Mouse (Mus musculus) thymus, adult 2 months (tissue): ENCODE measurements around the gene Rbm20. TPM values are rescaled to one million over a fixed set of nuclear protein-coding genes. Genes with fewer than 3 reads are reported as not detected.

Experiments used
- DNase-seq: peaks from one replicate; pipeline ENCODE4 v3.0.0; 2021
- H3K27ac ChIP-seq: fragments of 200-500 bp; 2 replicates; pipeline ENCODE4 v1.5.1; 2012; ENCODE audit warnings: low read length, control low read depth; ENCODE audit not compliant: control insufficient read depth, insufficient read depth
- H3K27me3 ChIP-seq: fragments of 200-500 bp; 2 replicates; pipeline ENCODE4 v1.6.1; 2012; ENCODE audit warnings: mild to moderate bottlenecking, low read length, moderate library complexity, mixed read lengths; ENCODE audit not compliant: control insufficient read depth, insufficient read depth
- H3K36me3 ChIP-seq: fragments of 200-500 bp; 2 replicates; pipeline ENCODE4 v1.6.1; 2012; ENCODE audit warnings: mild to moderate bottlenecking, low read length, moderate library complexity; ENCODE audit not compliant: control insufficient read depth, insufficient read depth
- H3K4me1 ChIP-seq: fragments of 200-500 bp; replicated peaks from 2 replicates; pipeline ENCODE4 v1.6.1; 2012; ENCODE audit warnings: low read length; ENCODE audit not compliant: control insufficient read depth, insufficient read depth
- H3K4me3 ChIP-seq: fragments of 200-500 bp; 2 replicates; pipeline ENCODE4 v1.5.1; 2012; ENCODE audit warnings: mild to moderate bottlenecking, low read length, control low read depth, moderate library complexity; ENCODE audit not compliant: control insufficient read depth, insufficient read depth
- CTCF ChIP-seq: fragments of 200-500 bp; IDR thresholded peaks from 2 replicates; pipeline ENCODE4 v1.5.1; 2012; ENCODE audit warnings: mild to moderate bottlenecking, control low read depth, low read length, moderate library complexity, borderline replicate concordance; ENCODE audit not compliant: control insufficient read depth, poor library complexity, insufficient read depth; ENCODE audit errors: extremely low read depth
- POLR2A ChIP-seq: fragments of 200-500 bp; IDR thresholded peaks from 2 replicates; pipeline ENCODE4 v1.6.1; 2012; ENCODE audit warnings: mild to moderate bottlenecking, low read length, control low read depth, moderate library complexity; ENCODE audit not compliant: control insufficient read depth, poor library complexity, insufficient read depth; ENCODE audit errors: extremely low read depth
- WGBS: fragments of 180-500 bp; shearing (Covaris S2); methylation state at CpG from one replicate; pipeline ENCODE4 v1.1.7; 2018; 5-methylcytosine and 5-hydroxymethylcytosine counted together
- polyA plus RNA-seq: library from polyadenylated mRNA; depleted of rRNA; stranded (reverse); fragments of >200 nt; gene quantifications from 2 replicates; pipeline ENCODE4 v1.2.3, GENCODE M21; 2012

Rbm20 gene
- polyA plus RNA-seq, 1 experiment, result 9.8 TPM

DNA sequence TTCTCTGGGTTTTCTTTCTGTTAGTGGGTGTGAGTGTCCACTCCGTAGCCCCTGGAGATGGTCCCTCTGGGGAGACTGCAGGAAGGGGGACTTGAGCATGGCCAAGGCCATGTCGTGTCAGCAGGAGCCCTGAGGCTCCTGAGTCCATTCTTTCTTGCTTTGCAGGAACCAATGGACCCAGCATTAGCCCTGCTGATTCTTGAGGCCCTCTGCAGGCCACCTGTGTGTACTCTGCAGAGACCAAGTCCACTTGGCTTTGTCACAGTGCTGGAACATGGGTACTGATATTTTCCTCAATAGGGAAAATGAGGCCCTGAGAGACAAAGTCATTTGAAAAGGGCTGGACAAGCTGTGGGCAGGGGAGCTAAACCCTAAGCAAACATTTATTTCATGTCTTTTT is 193.5 kb downstream of the Rbm20 start:
- Histone ChIP-seq H3K4me1 (peaks cover 2% of the 10 kb centered on the region; the same call in 1 of the 2 replicates), H3K27me3 (no peaks in the 10 kb centered on the region), H3K36me3 (no peaks in the 10 kb centered on the region), H3K4me3 (no peak overlapping the region), H3K27ac (no peak overlapping the region)
- WGBS, result 78% methylated on average over 2 of the region's 2 CpGs
- no peak for DNase-seq
- TF ChIP-seq POLR2A, result no peak
- no peak for TF ChIP-seq CTCF

- no peak for DNase-seq
- Histone ChIP-seq H3K4me3 (no peak overlapping the region), H3K27me3 (no peaks in the 10 kb centered on the region), H3K27ac (no peak overlapping the region), H3K36me3 (no peaks in the 10 kb centered on the region), H3K4me1 (peaks cover 2% of the 10 kb centered on the region; the same call in 1 of the 2 replicates)
- 83% methylated on average over 6 of the region's 6 CpGs for WGBS
- TF ChIP-seq CTCF, result no peak
- no peak for TF ChIP-seq POLR2A
Measured at GRCm38 (mm10) chr19:53871502-53871901, 194.4 kb downstream of the Rbm20 start.

DNA sequence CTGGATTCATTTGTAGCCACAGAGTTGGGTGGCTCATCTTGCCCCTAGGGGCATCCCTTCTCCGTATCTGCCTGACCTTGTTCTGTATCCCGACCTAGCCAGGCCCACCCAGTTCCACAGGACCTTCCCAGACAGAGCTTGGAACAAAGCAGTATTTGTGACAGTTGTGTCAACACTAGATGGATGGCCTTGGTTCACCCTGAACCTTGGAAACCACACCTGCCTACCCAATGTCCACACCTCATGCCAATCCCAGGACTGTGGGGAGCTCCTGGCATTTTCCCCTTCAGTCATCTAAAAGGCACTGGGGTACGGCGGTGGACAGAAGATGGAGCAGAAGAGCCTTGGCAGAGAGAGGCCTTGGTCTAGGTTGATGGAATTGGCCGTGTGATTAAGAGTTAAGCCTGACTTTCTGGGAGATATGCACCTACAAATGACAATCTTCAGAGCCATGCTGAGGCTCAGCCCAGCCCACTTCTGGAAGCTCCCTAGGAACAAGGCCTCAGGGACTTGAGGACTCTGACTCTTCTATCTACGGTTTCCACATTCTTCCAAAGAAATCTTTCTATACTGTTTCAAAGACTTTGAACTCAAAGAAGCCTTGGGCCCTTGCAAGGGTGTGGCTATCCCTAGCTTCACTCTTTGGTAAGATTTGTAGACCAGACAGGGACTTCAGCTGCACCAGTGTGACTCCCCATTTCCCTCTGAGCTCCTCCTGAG is 196.0 kb downstream of the Rbm20 start:
- H3K4me1 ChIP-seq, result peaks cover 2% of the 10 kb centered on the region; the same call in 1 of the 2 replicates
- no peaks in the 10 kb centered on the region for H3K27me3 ChIP-seq
- no peak for DNase-seq
- TF ChIP-seq POLR2A (no peak), CTCF (no peak)
- H3K27ac ChIP-seq, result no peak overlapping the region
- H3K36me3 ChIP-seq, result no peaks in the 10 kb centered on the region
- WGBS, result 93% methylated on average over 6 of the region's 6 CpGs
- H3K4me3 ChIP-seq, result no peak overlapping the region

DNA sequence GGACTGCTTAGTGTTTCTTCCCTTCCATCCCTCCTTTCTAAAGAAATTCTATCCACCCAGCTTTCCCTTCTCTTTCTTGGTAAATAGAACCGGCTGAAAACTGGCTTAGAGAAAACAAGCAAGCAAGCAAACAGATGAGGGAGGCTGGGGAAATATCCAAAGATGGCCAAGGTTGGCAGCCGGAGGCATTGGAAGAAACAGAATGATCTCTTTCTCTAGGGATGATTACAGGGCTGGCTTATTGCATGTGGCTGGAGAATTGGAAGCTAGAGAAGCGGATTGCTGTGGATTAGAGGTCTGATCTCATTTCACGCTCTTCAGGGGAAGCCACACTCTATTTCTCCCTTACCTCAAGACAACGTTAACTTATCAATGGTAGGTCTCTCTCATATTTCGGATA is 198.1 kb downstream of the Rbm20 start:
- no peak overlapping the region for H3K4me3 ChIP-seq
- H3K4me1 ChIP-seq, result no peaks in the 10 kb centered on the region
- H3K27ac ChIP-seq, result no peak overlapping the region
- no peaks in the 10 kb centered on the region for H3K27me3 ChIP-seq
- TF ChIP-seq POLR2A (no peak), CTCF (no peak)
- no peak for DNase-seq
- 95% methylated on average over 6 of the region's 6 CpGs for WGBS
- H3K36me3 ChIP-seq, result no peaks in the 10 kb centered on the region

DNA sequence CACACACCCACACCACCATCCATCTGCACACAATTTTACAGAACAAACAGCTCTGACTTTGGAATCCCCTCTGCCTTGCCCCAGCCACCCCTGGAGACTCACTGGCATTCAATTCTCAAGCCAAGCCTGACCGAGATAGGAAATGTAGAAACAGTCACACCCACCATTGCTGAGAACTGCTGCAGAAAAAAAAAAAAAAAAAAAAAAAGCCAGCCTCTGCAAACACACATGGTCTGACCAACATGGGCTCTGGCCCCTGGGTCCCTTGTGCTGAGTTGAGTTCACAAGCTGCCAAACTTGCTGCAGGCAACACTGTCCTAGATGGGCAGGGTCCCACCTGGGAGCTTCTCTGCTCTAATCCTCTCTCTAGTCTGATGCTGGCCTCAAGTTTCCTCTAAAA is 200.7 kb downstream of the Rbm20 start:
- Histone ChIP-seq H3K36me3 (no peaks in the 10 kb centered on the region), H3K4me3 (no peak overlapping the region), H3K27me3 (no peaks in the 10 kb centered on the region), H3K4me1 (no peaks in the 10 kb centered on the region), H3K27ac (no peak overlapping the region)
- DNase-seq, result no peak
- WGBS, result 95% methylated on average over 1 of the region's 1 CpGs
- no peak for TF ChIP-seq CTCF
- no peak for TF ChIP-seq POLR2A

DNA sequence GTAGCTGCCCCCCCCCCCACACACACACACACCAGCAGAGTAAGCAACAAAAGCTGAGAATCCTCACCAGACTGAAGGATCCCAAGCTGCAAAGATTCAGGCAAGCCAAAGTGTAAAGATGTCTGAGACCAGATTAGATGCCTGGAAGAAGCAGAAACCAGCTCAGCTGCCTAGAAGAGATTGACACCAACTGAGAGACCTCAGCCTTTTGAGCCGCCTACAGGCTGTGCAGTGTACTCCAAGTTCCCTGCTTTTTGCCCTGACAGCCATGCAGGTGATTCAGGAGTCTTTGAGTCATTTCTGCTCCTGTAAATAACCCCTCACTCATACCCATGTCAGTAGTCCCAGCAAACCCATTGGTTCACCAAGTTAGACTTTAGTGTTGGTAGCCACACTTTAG is 203.4 kb downstream of the Rbm20 start:
- Histone ChIP-seq H3K27me3 (no peaks in the 10 kb centered on the region), H3K27ac (no peak overlapping the region), H3K4me1 (peaks cover 2% of the 10 kb centered on the region; the same call in 1 of the 2 replicates), H3K36me3 (no peaks in the 10 kb centered on the region), H3K4me3 (no peak overlapping the region)
- no peak for DNase-seq
- WGBS, result 92% methylated on average over 1 of the region's 1 CpGs
- TF ChIP-seq CTCF (no peak), POLR2A (no peak)

GRCm38 (mm10) chr19:53881786-53882185 is 204.7 kb downstream of the Rbm20 start:
- Histone ChIP-seq H3K4me1 (peaks cover 10% of the 10 kb centered on the region), H3K27me3 (no peaks in the 10 kb centered on the region), H3K36me3 (no peaks in the 10 kb centered on the region), H3K4me3 (no peak overlapping the region), H3K27ac (no peak overlapping the region)
- WGBS, result 92% methylated on average over 5 of the region's 5 CpGs
- no peak for DNase-seq
- TF ChIP-seq CTCF (no peak), POLR2A (no peak)
